Mouse (Mus musculus) liver (tissue): Measurements from ENCODE around the gene Esp24.
"Not testable (repeated sequence)": the region's sequence is repeated elsewhere in the genome, so short reads cannot be mapped to it uniquely, and the experiment has no call there.

ENCODE experiments used
- DNase-seq: peaks from one replicate; pipeline ENCODE4 v3.0.0-alpha.2; 2020; ENCODE audit warnings: mixed read lengths

The Esp24 gene

DNA sequence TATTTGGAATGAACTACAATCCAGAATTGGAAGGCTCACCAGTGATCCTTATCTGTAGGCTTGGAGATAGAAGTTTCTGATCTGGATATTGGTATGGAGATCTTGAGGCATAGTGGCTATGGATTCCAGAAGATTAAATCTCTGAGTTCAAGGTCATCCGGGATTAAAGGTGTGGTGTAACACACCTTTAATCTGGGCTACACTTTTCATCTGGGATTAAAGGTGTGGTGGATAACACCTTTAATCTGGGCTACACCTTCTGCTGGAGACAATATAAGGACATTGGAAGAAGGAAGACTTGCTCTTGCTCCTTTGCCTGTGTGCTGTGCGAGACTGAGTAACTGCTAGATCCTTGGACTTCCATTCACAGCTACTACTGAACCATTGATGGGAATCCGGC lies at the start of gene Esp24:
Gene Esp24 (plus strand): TSS at position 301 of the 400 bp plus-strand sequence.
- DNase-seq, result not testable (repeated sequence)

DNA sequence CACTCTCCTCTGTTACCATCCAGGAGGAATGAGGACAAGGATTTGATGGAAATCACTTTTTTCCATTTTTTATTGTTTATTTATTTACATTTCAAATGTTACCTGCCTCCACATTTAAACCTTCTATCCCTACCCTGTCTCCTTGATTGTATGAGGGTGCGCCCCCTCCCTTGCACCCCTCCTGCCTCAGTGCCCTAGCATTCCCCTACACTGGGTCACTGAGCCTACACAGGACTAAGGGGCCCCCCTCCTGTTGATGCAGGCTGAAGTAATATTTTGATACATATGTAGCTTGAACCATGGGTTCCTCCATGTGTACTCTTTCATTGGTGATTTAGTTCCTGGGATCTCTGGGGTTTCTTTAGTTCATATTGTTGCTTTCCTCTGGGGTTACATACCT lies 26.6 kb upstream of the Esp24 start:
- DNase-seq, result no peak

DNA sequence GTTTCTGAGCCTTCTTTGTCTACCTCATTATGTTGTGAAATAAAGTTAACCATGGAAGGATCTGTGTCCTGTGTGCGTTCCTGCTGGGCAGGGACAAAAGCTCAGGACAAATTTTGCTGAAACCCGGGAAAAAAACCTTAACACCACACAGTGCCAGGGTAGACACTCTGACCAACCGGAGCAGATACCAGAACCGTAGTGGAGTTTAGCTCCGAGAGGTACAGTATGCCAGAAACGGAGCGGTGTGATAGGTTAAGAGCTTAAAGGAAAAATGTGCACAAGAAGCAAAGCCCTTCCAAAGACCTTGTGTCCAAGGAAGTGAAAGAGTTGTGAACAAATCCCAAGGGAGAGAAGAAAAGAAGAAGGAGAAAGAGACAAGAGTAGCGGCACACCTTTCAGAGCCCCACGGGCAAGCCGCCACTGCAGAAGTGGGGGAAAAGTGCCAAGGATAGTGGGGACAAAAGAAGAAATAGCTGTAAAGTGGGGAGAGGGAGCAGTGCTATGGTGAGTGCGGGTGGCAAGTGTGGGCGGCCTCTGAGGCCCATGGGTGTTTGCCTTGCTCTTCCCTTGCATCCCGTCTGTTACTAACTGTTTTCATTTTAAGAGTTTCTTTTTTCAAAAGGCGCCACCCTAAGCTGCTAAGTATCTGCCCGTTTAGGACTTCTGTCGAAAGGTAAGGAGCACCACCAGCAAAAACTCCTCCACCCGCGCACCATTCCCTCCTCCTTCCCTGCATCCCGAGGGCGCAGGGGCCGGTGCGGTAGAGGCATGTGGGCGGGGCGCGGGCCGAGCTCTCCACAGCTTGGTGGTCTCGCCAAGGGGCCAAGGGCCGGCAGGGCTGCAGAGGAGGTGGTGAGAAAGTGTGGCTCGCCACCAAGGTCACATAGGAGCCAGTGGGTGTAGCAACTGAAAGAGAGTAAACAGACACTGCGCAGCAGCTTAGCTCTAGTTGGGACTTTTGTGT lies 25.5 kb upstream of the Esp24 start:
- no peak for DNase-seq

DNA sequence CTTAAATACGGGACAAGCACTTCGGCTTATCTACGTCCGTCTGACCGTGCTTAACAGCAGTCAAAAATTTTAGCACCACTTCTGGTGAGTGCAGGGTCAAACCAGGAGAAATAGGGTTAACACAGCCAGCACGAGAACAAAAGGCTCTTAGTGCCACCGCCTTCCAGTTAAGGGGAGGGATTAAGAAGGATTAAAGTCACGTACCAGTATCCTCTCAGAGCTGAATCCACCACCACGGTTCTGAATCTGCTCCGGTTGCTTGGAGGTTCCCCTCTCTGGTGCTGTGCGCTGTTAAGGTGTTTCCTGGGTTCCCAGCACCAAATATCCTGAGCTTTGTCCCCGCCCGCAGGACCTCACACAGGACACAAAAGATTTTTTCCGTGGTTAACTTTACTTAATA lies 19.3 kb upstream of the Esp24 start:
- DNase-seq, result no peak

DNA sequence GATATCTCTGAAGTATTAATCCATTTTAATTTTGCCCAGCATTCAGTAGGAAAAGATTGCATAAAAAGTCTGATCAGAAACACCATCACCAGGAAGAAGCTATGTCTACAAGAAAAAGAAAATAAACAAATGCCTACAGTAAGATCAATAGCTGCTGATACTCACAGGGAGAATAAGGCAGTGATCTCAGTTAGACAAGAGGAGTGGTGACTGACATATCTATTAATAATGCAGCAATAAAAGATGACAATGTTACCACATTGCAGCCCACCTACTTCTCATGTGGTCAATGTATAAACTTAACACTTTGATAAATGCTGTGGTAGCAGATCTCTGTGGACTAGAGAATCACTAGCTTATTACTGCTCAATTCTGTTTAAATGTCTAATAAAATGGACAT lies 6.7 kb downstream of the Esp24 start, which contains the start of gene Gm21903:
Gene Gm21903 (minus strand): TSS at position 101 of the 400 bp plus-strand sequence.
- DNase-seq, result no peak

DNA sequence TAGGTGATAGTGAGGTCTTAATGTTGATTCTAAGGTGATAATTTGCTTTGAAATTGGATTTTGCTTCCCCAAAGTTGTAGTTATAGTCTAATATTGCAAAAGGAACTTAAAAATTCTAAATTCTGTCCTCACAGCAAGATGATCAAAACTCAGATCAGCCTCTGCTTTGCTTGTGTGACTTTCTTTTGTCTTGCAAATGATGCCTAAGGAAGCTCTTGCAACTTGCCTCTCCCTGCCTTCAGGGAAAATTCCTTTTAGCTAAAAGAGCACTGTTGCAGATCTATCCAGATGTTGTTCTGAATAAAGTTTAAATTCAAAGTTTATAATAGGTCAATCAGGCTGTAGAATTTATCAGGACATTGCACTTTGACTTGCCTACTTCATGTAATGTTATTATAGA lies 27.1 kb downstream of the Esp24 start:
- DNase-seq, result no peak

DNA sequence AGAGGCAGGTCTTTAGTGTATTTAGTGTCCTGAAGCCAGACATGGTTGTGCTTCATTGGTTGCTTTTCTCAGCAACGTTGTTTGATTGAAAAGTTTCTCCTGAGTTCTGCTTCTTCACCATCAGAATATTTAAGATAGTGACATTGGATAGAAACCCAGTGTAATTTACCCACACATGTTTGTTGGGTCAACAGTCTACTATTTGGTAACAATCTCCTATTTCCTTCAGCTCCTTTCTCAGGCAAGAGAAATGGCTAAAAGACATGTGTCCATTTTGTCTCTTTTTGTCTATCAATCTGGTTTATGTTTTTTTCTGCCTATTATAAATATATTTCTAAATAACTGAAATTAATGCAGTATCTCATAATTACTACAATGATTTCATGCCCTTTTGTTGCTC lies 40.4 kb downstream of the Esp24 start, which contains the start of gene Esp23:
Gene Esp23 (minus strand): TSS at position 101 of the 400 bp plus-strand sequence.
- no peak for DNase-seq
